Mouse (Mus musculus) embryonic fibroblast, embryonic 13.5 days (primary cell): Measurements from ENCODE around the gene Mcf2l.

Experiments used
- CTCF ChIP-seq: IDR thresholded peaks from 2 replicates; pipeline ENCODE4 v1.5.1; 2011; ENCODE audit warnings: mild to moderate bottlenecking, control low read depth, low read length, moderate library complexity, borderline replicate concordance; ENCODE audit not compliant: insufficient read depth
- POLR2A ChIP-seq: IDR thresholded peaks from 2 replicates; pipeline ENCODE4 v1.6.1; 2011; ENCODE audit warnings: low read depth, mild to moderate bottlenecking, control low read depth, low read length, moderate library complexity

DNA sequence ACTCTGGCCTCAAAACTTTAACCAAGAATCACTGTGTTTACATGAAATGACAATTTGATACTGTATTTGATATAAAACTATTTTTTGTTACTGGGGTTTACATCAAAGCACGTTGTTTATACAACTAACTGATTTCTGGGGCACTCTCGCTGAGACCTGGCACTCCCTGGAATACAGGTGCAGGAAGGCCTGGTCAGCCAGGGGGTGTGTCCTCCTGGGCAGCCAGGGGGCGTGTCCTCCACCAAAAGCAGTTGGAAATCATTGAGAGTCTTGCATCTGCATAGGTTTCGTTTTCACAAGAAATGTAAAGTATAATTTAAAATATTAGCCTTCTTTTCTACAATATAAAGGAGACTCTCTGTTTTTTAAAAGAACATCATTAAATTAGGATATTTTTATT lies 146.0 kb downstream of the Mcf2l start:
- no peak for TF ChIP-seq POLR2A
- TF ChIP-seq CTCF: no peak
